Mouse (Mus musculus) urinary bladder, adult 2 months (tissue): ENCODE results near the gene Apoo. TPM values are rescaled to one million over a fixed set of nuclear protein-coding genes. Genes with fewer than 3 reads are reported as not detected.
A peak's percentile ranks its signal among the peaks of the same experiment; 100 is the strongest.
"Not testable (repeated sequence)": the region's sequence is repeated elsewhere in the genome, so short reads cannot be mapped to it uniquely, and the experiment has no call there.

ENCODE experiments used
- DNase-seq: peaks from one replicate; pipeline ENCODE4 v3.0.0; 2022; ENCODE audit warnings: low spot score
- polyA plus RNA-seq: library from polyadenylated mRNA; depleted of rRNA; stranded (reverse); fragments of >200 nt; gene quantifications from 2 replicates; pipeline ENCODE4 v1.2.3, GENCODE M21; 2012; rRNA removed

Apoo gene
- 20.6 and 22.7 TPM in 2 replicates for polyA plus RNA-seq

GRCm38 (mm10) chrX:94366670-94367241 is at the start of gene Apoo, which contains the start of gene Fam90a1b:
TSS of gene Apoo (plus strand) at chrX:94367117.
TSS of gene Fam90a1b (minus strand) at chrX:94366777.
- peak; percentile 85 for DNase-seq

- no peak for DNase-seq
Measured at GRCm38 (mm10) chrX:94321036-94321902, 45.6 kb upstream of the Apoo start.

- not testable (repeated sequence) for DNase-seq
Measured at GRCm38 (mm10) chrX:94343638-94344037, 23.3 kb upstream of the Apoo start.

DNA sequence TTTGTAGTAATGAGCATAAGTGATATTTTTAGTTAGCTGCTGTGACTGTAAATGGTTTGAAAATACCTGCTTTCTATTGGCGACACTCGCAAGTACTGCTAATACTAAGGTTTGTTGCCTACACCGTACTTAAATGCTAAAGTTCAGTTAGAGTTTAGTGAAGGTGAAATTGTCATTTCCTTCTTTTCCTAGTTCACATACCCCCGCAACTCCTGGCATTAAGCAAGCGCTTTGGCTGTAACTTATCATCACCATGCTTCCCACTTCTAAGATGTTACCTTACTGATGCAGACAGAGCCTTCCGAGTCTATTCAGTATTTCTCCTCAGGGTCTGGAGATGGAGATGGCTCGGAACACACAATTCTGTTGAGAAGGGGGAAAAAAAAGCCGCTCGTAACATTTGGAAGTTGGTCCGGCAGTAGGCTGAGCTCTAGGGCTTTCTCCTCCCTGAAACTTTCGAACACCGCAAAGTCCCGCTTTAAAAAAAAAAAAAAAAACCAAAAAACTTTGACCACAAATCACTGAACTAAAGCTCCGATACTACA is 1.5 kb upstream of the Apoo start:
- DNase-seq = no peak

GRCm38 (mm10) chrX:94366029-94366428 is 888 bp upstream of the Apoo start:
- DNase-seq = no peak

- DNase-seq = no peak
Measured at GRCm38 (mm10) chrX:94367248-94367647, 331 bp downstream of the Apoo start.

- no peak for DNase-seq
Measured at GRCm38 (mm10) chrX:94378734-94379133, 11.8 kb downstream of the Apoo start.

GRCm38 (mm10) chrX:94408975-94409374 is 42.1 kb downstream of the Apoo start:
- no peak for DNase-seq

- no peak for DNase-seq
Measured at GRCm38 (mm10) chrX:94420210-94420609, 53.3 kb downstream of the Apoo start.

DNA sequence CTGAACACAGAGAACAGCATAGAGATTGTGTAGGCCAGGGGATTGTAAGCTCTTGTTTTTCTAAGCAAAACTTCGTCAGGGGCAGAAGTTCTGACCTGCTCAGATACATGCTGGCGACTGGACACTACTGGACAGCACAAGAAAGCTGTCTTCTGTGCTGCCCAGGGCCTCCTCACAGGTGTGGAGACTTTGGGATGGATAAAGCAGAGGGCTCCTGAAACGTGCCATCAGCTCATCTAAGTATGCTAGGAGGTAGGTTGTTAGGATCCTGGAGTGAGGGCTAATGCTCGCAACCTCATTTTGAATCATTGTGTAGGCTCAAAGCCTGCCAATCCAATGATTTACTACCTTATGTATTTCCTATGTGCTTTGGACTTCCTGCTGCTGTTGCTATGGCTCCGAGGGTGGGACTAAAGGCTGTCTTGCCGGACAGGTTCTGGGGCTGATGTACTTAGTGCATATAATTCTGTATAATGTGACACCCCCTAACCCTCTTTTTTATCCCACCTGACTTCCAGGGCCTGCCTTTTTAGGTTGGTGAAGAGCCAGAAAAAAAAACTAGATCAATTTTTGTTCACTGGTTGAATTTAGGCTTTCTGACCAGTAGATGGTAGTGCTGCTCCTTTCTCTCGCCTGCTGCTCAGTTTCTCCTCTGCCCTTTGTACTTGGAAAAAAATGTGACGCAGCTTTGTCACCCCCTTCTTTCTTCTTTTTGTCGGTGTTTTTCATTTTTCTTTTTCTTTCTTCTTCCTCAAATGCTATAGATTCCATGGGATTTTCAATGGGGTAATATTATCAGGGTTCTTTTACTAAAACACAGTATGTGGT is 64.8 kb downstream of the Apoo start:
- no peak for DNase-seq

DNA sequence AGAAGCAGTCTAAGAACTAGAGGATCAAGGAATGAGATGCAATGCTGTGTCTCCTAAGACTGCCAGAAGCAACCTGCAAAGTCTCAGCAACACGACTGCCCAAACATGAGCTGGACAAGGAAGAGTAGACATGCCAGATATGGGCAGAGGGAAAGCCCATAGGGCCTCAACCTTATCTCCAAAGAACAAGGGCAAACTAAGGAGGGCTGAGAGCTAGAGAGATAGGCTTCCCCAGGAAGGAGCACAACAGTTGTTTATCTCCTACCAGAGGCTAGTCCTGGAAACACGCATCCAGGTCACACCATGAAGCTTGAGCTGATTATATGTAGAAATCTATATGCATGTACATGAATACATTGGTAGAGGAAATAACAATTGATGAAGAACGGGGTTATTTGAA is 78.5 kb downstream of the Apoo start:
- not testable (repeated sequence) for DNase-seq

- DNase-seq = not testable (repeated sequence)
Measured at GRCm38 (mm10) chrX:94446021-94446420, 79.1 kb downstream of the Apoo start.

DNA sequence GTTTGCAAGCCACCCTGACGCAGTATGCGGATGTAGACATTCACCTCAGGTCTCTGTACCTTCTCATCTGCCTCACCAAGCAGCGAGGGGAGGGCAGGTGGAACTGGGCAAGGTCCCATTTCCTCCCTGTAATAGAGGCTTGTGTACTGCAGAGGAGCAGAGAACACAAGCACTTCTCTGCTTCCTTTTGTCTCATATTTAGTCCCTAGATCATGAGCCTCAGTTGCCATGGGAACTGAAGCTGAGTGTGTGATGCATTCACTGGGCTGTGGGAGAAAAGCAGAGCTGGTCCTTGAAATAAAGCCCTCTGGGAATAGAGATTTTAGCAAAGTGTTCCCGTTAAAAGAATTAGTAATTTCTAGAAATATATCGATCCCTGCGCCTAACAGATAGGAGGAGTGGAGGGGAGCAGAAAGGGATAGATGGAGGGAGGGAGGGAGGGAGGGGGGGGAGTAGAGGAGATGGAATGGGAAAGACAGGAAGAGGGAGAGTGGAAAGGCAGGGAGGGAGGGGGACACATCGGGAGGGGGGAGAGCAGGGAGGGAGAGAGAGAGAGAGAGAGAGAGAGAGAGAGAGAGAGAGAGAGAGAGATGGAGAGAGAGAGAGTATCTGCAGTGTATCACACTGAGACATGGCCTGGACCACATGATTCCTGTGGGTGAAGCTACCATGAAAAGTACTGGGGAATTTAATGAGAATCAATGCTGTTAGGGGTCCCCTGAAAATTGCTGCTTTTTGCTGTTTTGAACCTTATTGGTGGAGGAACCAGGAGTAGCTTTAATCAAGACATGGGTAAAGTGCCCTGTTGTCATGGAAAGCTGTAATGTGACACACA is 83.3 kb downstream of the Apoo start:
- not testable (repeated sequence) for DNase-seq

DNA sequence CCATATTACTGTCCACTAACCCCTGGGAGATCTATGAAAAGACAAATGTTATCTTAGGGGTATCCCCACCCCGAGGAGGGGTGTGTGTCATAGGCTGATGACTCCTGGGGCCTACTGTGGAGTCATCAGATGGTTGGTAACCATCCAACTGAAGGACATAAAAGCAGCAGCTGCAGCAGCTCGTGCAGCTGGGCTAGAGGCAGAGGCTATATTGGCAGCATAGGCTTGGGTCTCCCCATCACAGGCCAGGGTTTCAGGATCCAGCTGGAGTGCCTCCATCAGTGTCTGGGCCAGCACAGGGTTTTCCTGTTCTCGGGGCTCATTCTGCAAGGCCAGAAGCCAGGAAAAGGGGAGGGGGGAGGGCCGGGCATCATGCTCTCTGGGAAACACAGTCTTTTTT is 92.4 kb downstream of the Apoo start:
- DNase-seq = no peak

DNA sequence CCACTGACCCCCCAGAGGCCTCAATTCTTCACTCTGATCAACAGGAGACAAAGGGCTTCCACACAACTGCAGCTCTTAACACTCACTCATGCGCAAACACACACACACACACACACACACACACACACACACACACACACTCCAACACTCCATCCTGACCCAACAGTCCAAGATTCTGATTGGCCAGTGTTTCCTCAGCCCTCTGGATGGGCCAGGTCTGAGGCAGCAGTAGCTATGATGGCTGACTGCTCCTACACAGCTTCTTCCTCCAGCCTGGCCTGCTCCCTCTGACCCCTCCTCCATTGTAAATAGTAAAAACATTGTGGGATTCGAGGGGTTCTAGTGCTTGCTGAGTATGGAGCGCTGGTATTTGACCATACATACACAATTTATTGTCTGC is 94.6 kb downstream of the Apoo start:
- DNase-seq = not testable (repeated sequence)

DNA sequence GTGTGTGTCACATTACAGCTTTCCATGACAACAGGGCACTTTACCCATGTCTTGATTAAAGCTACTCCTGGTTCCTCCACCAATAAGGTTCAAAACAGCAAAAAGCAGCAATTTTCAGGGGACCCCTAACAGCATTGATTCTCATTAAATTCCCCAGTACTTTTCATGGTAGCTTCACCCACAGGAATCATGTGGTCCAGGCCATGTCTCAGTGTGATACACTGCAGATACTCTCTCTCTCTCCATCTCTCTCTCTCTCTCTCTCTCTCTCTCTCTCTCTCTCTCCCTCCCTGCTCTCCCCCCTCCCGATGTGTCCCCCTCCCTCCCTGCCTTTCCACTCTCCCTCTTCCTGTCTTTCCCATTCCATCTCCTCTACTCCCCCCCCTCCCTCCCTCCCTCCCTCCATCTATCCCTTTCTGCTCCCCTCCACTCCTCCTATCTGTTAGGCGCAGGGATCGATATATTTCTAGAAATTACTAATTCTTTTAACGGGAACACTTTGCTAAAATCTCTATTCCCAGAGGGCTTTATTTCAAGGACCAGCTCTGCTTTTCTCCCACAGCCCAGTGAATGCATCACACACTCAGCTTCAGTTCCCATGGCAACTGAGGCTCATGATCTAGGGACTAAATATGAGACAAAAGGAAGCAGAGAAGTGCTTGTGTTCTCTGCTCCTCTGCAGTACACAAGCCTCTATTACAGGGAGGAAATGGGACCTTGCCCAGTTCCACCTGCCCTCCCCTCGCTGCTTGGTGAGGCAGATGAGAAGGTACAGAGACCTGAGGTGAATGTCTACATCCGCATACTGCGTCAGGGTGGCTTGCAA is 95.9 kb downstream of the Apoo start:
- not testable (repeated sequence) for DNase-seq
